11 mouse cellular contexts compared by ENCODE assay signal in the genomic region with DNA sequence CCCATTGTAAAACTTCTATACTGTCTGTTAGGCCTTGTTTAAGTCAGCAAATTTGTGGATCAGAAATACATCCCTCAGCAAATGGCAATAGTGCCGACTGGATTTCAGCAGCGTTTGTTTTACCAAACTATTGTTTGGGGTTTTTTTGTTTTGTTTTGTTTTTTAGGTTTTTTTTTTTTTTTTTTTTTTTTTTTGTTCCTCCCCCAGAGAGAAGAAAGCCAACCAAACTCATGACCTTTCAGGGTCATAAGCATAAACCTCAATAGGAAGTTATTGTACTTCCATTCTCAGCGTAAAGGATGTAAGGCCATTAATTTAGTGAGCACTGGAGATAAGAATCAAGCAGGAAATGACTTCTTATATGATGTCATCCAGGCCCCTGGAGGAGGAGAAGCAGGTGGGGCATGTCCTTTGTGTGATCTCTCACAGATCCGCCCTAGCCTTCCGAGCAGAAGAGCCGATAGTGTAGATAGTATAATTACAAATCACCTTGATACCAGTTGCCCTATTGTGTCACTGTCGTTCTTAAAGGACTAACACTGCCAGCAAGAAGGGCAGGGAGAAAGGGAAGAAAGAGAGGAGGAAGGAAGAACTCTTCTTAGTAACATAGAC. TPM values are rescaled to one million over a fixed set of nuclear protein-coding genes. Genes with fewer than 3 reads are reported as not detected.
DNase-seq lines count a peak whose midpoint lies in the region; ATAC-seq and TF ChIP-seq lines count a peak whose summit lies in the region.
"Had no signal": no experiment of that assay in that cellular context is flagged by ENCODE, and none has a peak within 500 bp of the region (broad histone marks: within the 10 kb centered on the region; RNA-seq: fewer than 3 reads in every experiment).

No protein-coding gene starts in this region.

- peak; percentile 6 for DNase-seq in liver, adult 2 months (ENCODE audit: extremely low read depth, low read depth, low spot score)
- no peak for DNase-seq in liver, embryonic 11.5 days (ENCODE audit: low spot score)
- peak; percentile 71 for DNase-seq in ES-CJ7 (ENCODE audit: low read depth, low spot score)
- DNase-seq in intestine, embryonic 14.5 days (ENCODE audit: low spot score): no peak
- DNase-seq in thymus, postnatal 10 days (ENCODE audit: low spot score in 2 of 2): peak; percentile 44 to 50
- DNase-seq in retina, embryonic 14.5 days (ENCODE audit: low spot score): no peak
- no peak for DNase-seq in left cerebral cortex, postnatal 36 days (ENCODE audit: low spot score in 2 of 2)
- DNase-seq: heart, postnatal 14 days had no signal

- no peaks in the 10 kb centered on the region for H3K27me3 ChIP-seq in liver, adult 2 months (ENCODE audit: control insufficient read depth, insufficient read depth, low read length)
- H3K27me3 ChIP-seq in liver, embryonic 11.5 days (replicated peaks; ENCODE audit: control insufficient read depth, insufficient read depth, low read length): no peaks in the 10 kb centered on the region
- H3K27me3 ChIP-seq in intestine, embryonic 14.5 days (replicated peaks; ENCODE audit: control insufficient read depth, insufficient read depth, low read length): no peaks in the 10 kb centered on the region
- H3K27me3 ChIP-seq: Patski had no signal

- H3K79me2 ChIP-seq in liver, adult 2 months (ENCODE audit: control insufficient read depth, insufficient read depth, low read length): no peaks in the 10 kb centered on the region

- H3K9ac ChIP-seq in liver, adult 2 months (ENCODE audit: low read depth, low read length): no peak overlapping the region
- H3K9ac ChIP-seq in liver, embryonic 11.5 days (ENCODE audit: low read depth, low read length): no peak overlapping the region
- H3K9ac ChIP-seq in intestine, embryonic 14.5 days (ENCODE audit: low read length): no peak overlapping the region

- H3K27ac ChIP-seq in liver, adult 2 months (replicated peaks; ENCODE audit: insufficient read depth, low read depth, low read length): no peak overlapping the region
- no peak overlapping the region for H3K27ac ChIP-seq in liver, embryonic 11.5 days (ENCODE audit: low read depth, low read length)
- no peak overlapping the region for H3K27ac ChIP-seq in intestine, embryonic 14.5 days (ENCODE audit: low read depth)
- H3K27ac ChIP-seq: macrophage had no signal

- no peak for ATAC-seq in liver, embryonic 11.5 days (replicated peaks; ENCODE audit: low FRiP score)
- 0 out of 2 replicates have a peak, but pooled peaks have one; percentile 40 for ATAC-seq in intestine, embryonic 14.5 days (replicated peaks; ENCODE audit: low FRiP score, low TSS enrichment, low read depth)
- ATAC-seq in megakaryocyte-erythroid progenitor cell, adult 5-6 weeks (replicated peaks; ENCODE audit: low FRiP score, low TSS enrichment, poor library complexity, severe bottlenecking): no peak; the same call in 1 of the 2 replicates
- ATAC-seq: Patski had no signal

- H3K4me2 ChIP-seq in liver, embryonic 11.5 days: no peak overlapping the region
- no peak overlapping the region for H3K4me2 ChIP-seq in intestine, embryonic 14.5 days (ENCODE audit: low read length)

- 75% methylated on average over 7 of the region's 7 CpGs for WGBS in liver, adult 2 months
- WGBS in liver, embryonic 11.5 days: 39% methylated on average over 7 of the region's 7 CpGs
- WGBS in intestine, embryonic 14.5 days: 31% methylated on average over 7 of the region's 7 CpGs

- H3K4me1 ChIP-seq in liver, adult 2 months (ENCODE audit: control insufficient read depth, insufficient read depth, low read length): peaks cover 2% of the 10 kb centered on the region; the same call in 1 of the 2 replicates
- no peaks in the 10 kb centered on the region for H3K4me1 ChIP-seq in liver, embryonic 11.5 days (replicated peaks; ENCODE audit: control insufficient read depth, insufficient read depth, low read length)
- H3K4me1 ChIP-seq in intestine, embryonic 14.5 days (replicated peaks; ENCODE audit: control insufficient read depth, insufficient read depth, low read length): peaks cover 4% of the 10 kb centered on the region; the same call in 1 of the 2 replicates

- intact Hi-C loops in left cerebral cortex, postnatal 36 days (cut with DNase I): no loop called here

- H3K4me3 ChIP-seq in liver, adult 2 months (ENCODE audit: insufficient read depth, low read depth, low read length): no peak overlapping the region
- H3K4me3 ChIP-seq in liver, embryonic 11.5 days (ENCODE audit: low read depth, low read length): no peak overlapping the region
- H3K4me3 ChIP-seq in intestine, embryonic 14.5 days (ENCODE audit: low read depth, low read length): no peak overlapping the region

- TF ChIP-seq POLR2A in liver, adult 2 months (IDR thresholded peaks at IDR 0.05; ENCODE audit: extremely low read depth, insufficient read depth, low read length): no peak

- no peaks in the 10 kb centered on the region for H3K9me3 ChIP-seq in liver, embryonic 11.5 days (ENCODE audit: control insufficient read depth, low read length)
- H3K9me3 ChIP-seq in intestine, embryonic 14.5 days (ENCODE audit: control insufficient read depth, low read length): no peaks in the 10 kb centered on the region

- no peaks in the 10 kb centered on the region for H3K36me3 ChIP-seq in liver, adult 2 months (ENCODE audit: control insufficient read depth, insufficient read depth, low read length)
- no peaks in the 10 kb centered on the region for H3K36me3 ChIP-seq in liver, embryonic 11.5 days (ENCODE audit: control insufficient read depth, insufficient read depth, low read length)
- H3K36me3 ChIP-seq in intestine, embryonic 14.5 days (ENCODE audit: control insufficient read depth, insufficient read depth, low read length): no peaks in the 10 kb centered on the region

- no peak for TF ChIP-seq CTCF in liver, adult 2 months (IDR thresholded peaks at IDR 0.05; ENCODE audit: low read depth, low read length)

RNA-seq across cellular contexts. Expression of a gene that starts 38.5 kb away (rescaled TPM):
- 15.4 and 18.1 TPM in 2 replicates for total RNA-seq in liver, adult 2 months (2014; rRNA removed)
- 7.2 and 7.5 TPM in 2 replicates for polyA plus RNA-seq in liver, adult 2 months (2012; rRNA removed)
- polyA plus RNA-seq in liver, embryonic 11.5 days (2014; fragmentation: Nextera tagmentation; extraction: Ambion mirVana): 14.9 and 16.0 TPM in 2 replicates
- 21.3 and 24.0 TPM in 2 replicates for polyA plus RNA-seq in intestine, embryonic 14.5 days (2014; fragmentation: Nextera tagmentation; extraction: Ambion mirVana)
- total RNA-seq in left cerebral cortex, postnatal 36 days (2021): 10 to 100 TPM; 22.9 to 23.8 TPM
- 5.3 and 10.9 TPM in 2 replicates for total RNA-seq in megakaryocyte-erythroid progenitor cell, adult 5-6 weeks (2014; fragmentation: Nextera tagmentation)
- total RNA-seq in megakaryocyte-erythroid progenitor cell, adult 5-6 weeks (2017): 13.2 and 18.1 TPM in 2 replicates

Comparison
In these comparisons a context has a peak if more than half of its experiments do, and no peak if none do; other contexts are left out.
1. DNase-seq: peak in liver, adult 2 months (single experiment), ES-CJ7 (single experiment) and thymus, postnatal 10 days (2 of 2); none in liver, embryonic 11.5 days (single experiment), intestine, embryonic 14.5 days (single experiment), retina, embryonic 14.5 days (single experiment) and left cerebral cortex, postnatal 36 days (0 of 2).